Mouse (Mus musculus) v-Abl transformed pro-B cells (cell line): ENCODE measurements around the gene Fam69a.

Experiments used
- in situ Hi-C, 2 experiments: fragments of 400-800 bp; cut with MboI; formaldehyde crosslinking; loops; one replicate each; pipeline ENCODE4 v1.15.1; 2025; ENCODE audit not compliant: unreplicated experiment in 2 of 2

Fam69a gene

GRCm38 (mm10) chr5:107986967-107987834, at the start of gene Fam69a:
Gene Fam69a, minus strand, starts transcription at chr5:107987085.
- in situ Hi-C loops = no loop called here

- in situ Hi-C loops = loop anchor here (5.0 to 25.0 kb wide), 6 partner anchors 42 to 627 kb away; partner anchors contain the start of genes Atp5k (in 1 of the 2), Dgkq (in 1 of the 2), Idua (in 1 of the 2) and Mfsd7a (in 1 of the 2)
Measured at GRCm38 (mm10) chr5:108035523-108035922, 48.6 kb upstream of the Fam69a start.

- in situ Hi-C loops = loop anchor here (5.0 to 25.0 kb wide), 4 partner anchors 123 to 628 kb away; partner anchors contain the start of genes Atp5k (in 1 of the 2), Dgkq (in 1 of the 2), Idua (in 1 of the 2) and Mfsd7a (in 1 of the 2)
Measured at GRCm38 (mm10) chr5:108034194-108034593, 47.3 kb upstream of the Fam69a start.

- in situ Hi-C loops = loop anchor here (5.0 to 25.0 kb wide), 4 partner anchors 126 to 631 kb away; partner anchors contain the start of genes Atp5k (in 1 of the 2), Dgkq (in 1 of the 2), Idua (in 1 of the 2) and Mfsd7a (in 1 of the 2)
Measured at GRCm38 (mm10) chr5:108031267-108031666, 44.4 kb upstream of the Fam69a start.

GRCm38 (mm10) chr5:108029968-108030367, 43.1 kb upstream of the Fam69a start:
- in situ Hi-C loops = loop anchor here (5.0 to 25.0 kb wide), 5 partner anchors 127 to 632 kb away; partner anchors contain the start of genes Atp5k (in 1 of the 2), Dgkq (in 1 of the 2), Idua (in 1 of the 2) and Mfsd7a (in 1 of the 2)

GRCm38 (mm10) chr5:108028797-108029536, 42.1 kb upstream of the Fam69a start:
- in situ Hi-C loops = loop anchor here (10.0 to 25.0 kb wide), 4 partner anchors 408 to 633 kb away; partner anchors contain the start of genes Atp5k (in 1 of the 2), Dgkq (in 1 of the 2), Idua (in 1 of the 2) and Mfsd7a (in 1 of the 2)

- in situ Hi-C loops = loop anchor here (10.0 to 25.0 kb wide), 4 partner anchors 409 to 634 kb away; partner anchors contain the start of genes Atp5k (in 1 of the 2), Dgkq (in 1 of the 2), Idua (in 1 of the 2) and Mfsd7a (in 1 of the 2)
Measured at GRCm38 (mm10) chr5:108028230-108028629, 41.3 kb upstream of the Fam69a start.

- in situ Hi-C loops = loop anchor here (10.0 to 25.0 kb wide), 2 partner anchors 409 to 633 kb away; no protein-coding TSS in a partner anchor
Measured at GRCm38 (mm10) chr5:108021346-108021745, 34.5 kb upstream of the Fam69a start.

GRCm38 (mm10) chr5:108019367-108019766, 32.5 kb upstream of the Fam69a start:
- in situ Hi-C loops = loop anchor here (25.0 kb wide), 1 partner anchor 407 kb away; no protein-coding TSS in a partner anchor

- in situ Hi-C loops = loop anchor here (25.0 kb wide), 1 partner anchor 405 kb away; no protein-coding TSS in a partner anchor
Measured at GRCm38 (mm10) chr5:108017232-108017631, 30.3 kb upstream of the Fam69a start.

GRCm38 (mm10) chr5:108015422-108015821, 28.5 kb upstream of the Fam69a start:
- in situ Hi-C loops = loop anchor here (25.0 kb wide), 1 partner anchor 403 kb away; no protein-coding TSS in a partner anchor

GRCm38 (mm10) chr5:108014173-108014572, 27.3 kb upstream of the Fam69a start:
- in situ Hi-C loops = loop anchor here (25.0 kb wide), 1 partner anchor 402 kb away; no protein-coding TSS in a partner anchor

- in situ Hi-C loops = loop anchor here (5.0 to 25.0 kb wide), 3 partner anchors 87 to 397 kb away; no protein-coding TSS in a partner anchor
Measured at GRCm38 (mm10) chr5:108009721-108010120, 22.8 kb upstream of the Fam69a start.

GRCm38 (mm10) chr5:108005134-108005533, 18.2 kb upstream of the Fam69a start:
- in situ Hi-C loops = loop anchor here (5.0 to 25.0 kb wide), 3 partner anchors 83 to 393 kb away; no protein-coding TSS in a partner anchor

GRCm38 (mm10) chr5:108002734-108003133, 15.8 kb upstream of the Fam69a start:
- in situ Hi-C loops = loop anchor here (25.0 kb wide), 1 partner anchor 390 kb away; no protein-coding TSS in a partner anchor

GRCm38 (mm10) chr5:108000776-108001548, 14.1 kb upstream of the Fam69a start:
- in situ Hi-C loops = loop anchor here (25.0 kb wide), 1 partner anchor 389 kb away; no protein-coding TSS in a partner anchor

- in situ Hi-C loops = no loop called here
Measured at GRCm38 (mm10) chr5:107997717-107998116, 10.8 kb upstream of the Fam69a start.

GRCm38 (mm10) chr5:107995936-107996335, 9.1 kb upstream of the Fam69a start:
- in situ Hi-C loops = no loop called here

- in situ Hi-C loops = no loop called here
Measured at GRCm38 (mm10) chr5:107987835-107988251, 958 bp upstream of the Fam69a start.
